12 mouse cellular contexts compared by ENCODE assay signal in the genomic region with DNA sequence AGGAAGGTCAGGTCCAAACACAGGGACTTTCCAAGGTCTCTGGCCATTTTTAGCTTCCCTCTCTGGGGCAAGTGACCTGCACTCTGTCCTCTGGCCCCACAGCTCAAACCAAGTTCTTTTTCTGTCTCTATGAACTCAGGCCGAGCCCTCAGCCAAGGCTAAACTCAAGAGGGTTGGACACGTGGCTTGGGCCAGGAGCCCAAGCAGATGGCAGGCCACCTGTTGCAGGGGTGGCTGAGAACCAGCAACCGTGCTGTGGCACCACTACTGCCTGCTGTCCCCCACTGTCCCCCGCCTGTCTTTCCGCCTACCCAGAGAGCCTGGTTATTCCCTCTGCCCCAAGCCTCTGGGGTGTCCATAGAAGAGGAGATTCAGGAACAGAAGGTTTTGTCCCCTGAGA. TPM values are rescaled to one million over a fixed set of nuclear protein-coding genes. Genes with fewer than 3 reads are reported as not detected.
DNase-seq lines count a peak whose midpoint lies in the region; ATAC-seq and TF ChIP-seq lines count a peak whose summit lies in the region.
"Had no signal": no experiment of that assay in that cellular context is flagged by ENCODE, and none has a peak within 500 bp of the region (broad histone marks: within the 10 kb centered on the region; RNA-seq: fewer than 3 reads in every experiment).

No protein-coding gene starts in this region.

- H3ac ChIP-seq in myocyte (ENCODE audit: control insufficient read depth, insufficient read length) = no peak overlapping the region

- no peaks in the 10 kb centered on the region for H3K36me3 ChIP-seq in forebrain, postnatal 0 days (ENCODE audit: insufficient read depth)
- no peaks in the 10 kb centered on the region for H3K36me3 ChIP-seq in forebrain, embryonic 10.5 days (replicated peaks)
- H3K36me3 ChIP-seq in myocyte (ENCODE audit: control insufficient read depth, insufficient read depth) = no peaks in the 10 kb centered on the region
- H3K36me3 ChIP-seq: embryonic facial prominence, embryonic 13.5 days; limb, embryonic 15.5 days; midbrain, embryonic 15.5 days had no signal

- no peak for TF ChIP-seq POLR2A in myocyte (IDR thresholded peaks at IDR 0.05; ENCODE audit: insufficient read length, low read depth)

- H3K4me2 ChIP-seq in forebrain, postnatal 0 days (ENCODE audit: low read depth) = no peak overlapping the region
- H3K4me2 ChIP-seq in myocyte (ENCODE audit: low read depth) = peak overlapping the region; percentile 95
- H3K4me2 ChIP-seq: embryonic facial prominence, embryonic 13.5 days; limb, embryonic 15.5 days; midbrain, embryonic 15.5 days had no signal

- TF ChIP-seq CTCF in forebrain, postnatal 0 days (IDR thresholded peaks at IDR 0.05; ENCODE audit: low read depth) = no peak

- no peak overlapping the region for H3K27ac ChIP-seq in forebrain, postnatal 0 days (ENCODE audit: low read depth, low read length)
- H3K27ac ChIP-seq in forebrain, embryonic 10.5 days = no peak overlapping the region; the same call in 1 of the 2 replicates
- H3K27ac ChIP-seq: embryonic facial prominence, embryonic 13.5 days; limb, embryonic 15.5 days; midbrain, embryonic 15.5 days had no signal

- H3K79me2 ChIP-seq in myocyte (ENCODE audit: control insufficient read depth, insufficient read depth) = no peaks in the 10 kb centered on the region

- H3K4me1 ChIP-seq in forebrain, postnatal 0 days (ENCODE audit: insufficient read depth) = 0 out of 2 replicates have a peak, but pooled peaks cover 5% of the 10 kb centered on the region
- H3K4me1 ChIP-seq in forebrain, embryonic 10.5 days = peaks cover 62% of the 10 kb centered on the region

- WGBS in forebrain, postnatal 0 days = 51% methylated on average over 5 of the region's 5 CpGs
- 85% methylated on average over 5 of the region's 5 CpGs for WGBS in forebrain, embryonic 10.5 days

- no peaks in the 10 kb centered on the region for H3K9me3 ChIP-seq in forebrain, postnatal 0 days (ENCODE audit: low read length)
- H3K9me3 ChIP-seq in forebrain, embryonic 10.5 days = no peaks in the 10 kb centered on the region
- H3K9me3 ChIP-seq: embryonic facial prominence, embryonic 13.5 days; limb, embryonic 15.5 days; midbrain, embryonic 15.5 days had no signal

- DNase-seq in forebrain, postnatal 0 days = peak; percentile 40
- no peak for DNase-seq in forebrain, embryonic 10.5 days (ENCODE audit: extremely low spot score, low spot score)
- peak; percentile 47 for DNase-seq in retina, postnatal 1 day
- DNase-seq in retina, embryonic 14.5 days (ENCODE audit: low spot score) = no peak
- DNase-seq in gastrocnemius, adult 8-10 months (ENCODE audit: low spot score in 2 of 2) = peak; percentile 79 to 88
- no peak for DNase-seq in thymus, postnatal 14 days
- DNase-seq: kidney, postnatal 10 days had no signal

- H3K27me3 ChIP-seq in forebrain, postnatal 0 days (ENCODE audit: insufficient read depth, low read length) = no peaks in the 10 kb centered on the region
- H3K27me3 ChIP-seq in forebrain, embryonic 10.5 days (ENCODE audit: poor library complexity, severe bottlenecking) = peaks cover 19% of the 10 kb centered on the region
- H3K27me3 ChIP-seq in myocyte (ENCODE audit: control insufficient read depth, insufficient read depth, insufficient read length) = no peaks in the 10 kb centered on the region
- H3K27me3 ChIP-seq: embryonic facial prominence, embryonic 13.5 days; limb, embryonic 15.5 days; midbrain, embryonic 15.5 days had no signal

- no peak for ATAC-seq in forebrain, postnatal 0 days
- ATAC-seq in megakaryocyte, adult 5-6 weeks (ENCODE audit: poor library complexity, severe bottlenecking) = no peak
- ATAC-seq: midbrain, embryonic 15.5 days had no signal

- H3K4me3 ChIP-seq in forebrain, postnatal 0 days (ENCODE audit: low read depth, low read length) = no peak overlapping the region
- no peak overlapping the region for H3K4me3 ChIP-seq in forebrain, embryonic 10.5 days
- no peak overlapping the region for H3K4me3 ChIP-seq in myocyte
- H3K4me3 ChIP-seq: embryonic facial prominence, embryonic 13.5 days; limb, embryonic 15.5 days; midbrain, embryonic 15.5 days had no signal

- no peak overlapping the region for H3K9ac ChIP-seq in forebrain, postnatal 0 days
- H3K9ac ChIP-seq: embryonic facial prominence, embryonic 13.5 days; limb, embryonic 15.5 days; midbrain, embryonic 15.5 days had no signal

TF ChIP-seq in myocyte, 11 proteins besides CTCF, POLR2A, EP300 and RAD21:
- TF ChIP-seq TCF12 (IDR thresholded peaks at IDR 0.05; ENCODE audit: insufficient read depth, poor library complexity, severe bottlenecking) (peak; percentile 96), MYOD1 (IDR thresholded peaks at IDR 0.05; ENCODE audit: control insufficient read depth in 1 of 3, insufficient read length in 2 of 3, low read depth in 2 of 3) (peak; percentile 57 to 99 (median 99)), MYOG (IDR thresholded peaks at IDR 0.05; ENCODE audit: control insufficient read depth in 1 of 3, insufficient read depth in 1 of 3, insufficient read length in 2 of 3, low read depth in 2 of 3) (peak; percentile 96 to 100 (median 99)), TCF3 (IDR thresholded peaks at IDR 0.05; ENCODE audit: insufficient read length, low read depth) (peak; percentile 98), POLR2AphosphoS2 (IDR thresholded peaks at IDR 0.05; ENCODE audit: insufficient read length, low read depth) (peak; percentile 33), USF1 (IDR thresholded peaks at IDR 0.05; ENCODE audit: low read depth) (peak; percentile 59), REST (IDR thresholded peaks at IDR 0.05; ENCODE audit: insufficient read depth, insufficient read length) (no peak), CEBPB (IDR thresholded peaks at IDR 0.05; ENCODE audit: insufficient read depth, poor library complexity, severe bottlenecking) (no peak)

RNA-seq across cellular contexts. Expression of a gene that starts 14.3 kb away (rescaled TPM):
- total RNA-seq in forebrain, postnatal 0 days (2014; rRNA removed) = 24.2 and 48.2 TPM in 2 replicates
- 10.5 and 15.9 TPM in 2 replicates for polyA plus RNA-seq in forebrain, postnatal 0 days (2015; fragmentation: Nextera tagmentation; extraction: Ambion mirVana)
- 11.1 and 12.0 TPM in 2 replicates for polyA plus RNA-seq in forebrain, embryonic 10.5 days (2016; fragmentation: Nextera tagmentation; extraction: Ambion mirVana)
- total RNA-seq in gastrocnemius, adult 8-10 months (2022) = 10 to 100 TPM; 32.6 to 36.2 (median 34.6) TPM
- 14.7 TPM for polyA plus RNA-seq in myocyte (2012; fragmentation: generic; extraction: Trizol)
- 17.1 and 18.3 TPM in 2 replicates for total RNA-seq in megakaryocyte, adult 5-6 weeks (2015)
- total RNA-seq in megakaryocyte, adult 5-6 weeks (2017) = 6.1 and 11.4 TPM in 2 replicates

RNA-seq across cellular contexts. Expression of a gene that starts 36.7 kb away (rescaled TPM):
- 1.2 and 2.1 TPM in 2 replicates for total RNA-seq in forebrain, postnatal 0 days (2014; rRNA removed)
- polyA plus RNA-seq in forebrain, postnatal 0 days (2015; fragmentation: Nextera tagmentation; extraction: Ambion mirVana) = 1.1 and 1.6 TPM in 2 replicates
- 2.0 TPM in 2 replicates for polyA plus RNA-seq in forebrain, embryonic 10.5 days (2016; fragmentation: Nextera tagmentation; extraction: Ambion mirVana)
- total RNA-seq in gastrocnemius, adult 8-10 months (2022) = not detected
- polyA plus RNA-seq in myocyte (2012; fragmentation: generic; extraction: Trizol) = not detected
- total RNA-seq in megakaryocyte, adult 5-6 weeks (2015) = not detected in 2 replicates
- not detected in 2 replicates for total RNA-seq in megakaryocyte, adult 5-6 weeks (2017)
- polyA plus RNA-seq: limb, embryonic 15.5 days had no signal

Comparison
In these comparisons a context has a peak if more than half of its experiments do, and no peak if none do; other contexts are left out.
1. DNase-seq: peak in forebrain, postnatal 0 days (single experiment), retina, postnatal 1 day (single experiment) and gastrocnemius, adult 8-10 months (2 of 2); none in forebrain, embryonic 10.5 days (single experiment), retina, embryonic 14.5 days (single experiment) and thymus, postnatal 14 days (single experiment).